Mouse (Mus musculus): ENCODE data around the gene Ppara.

DNA sequence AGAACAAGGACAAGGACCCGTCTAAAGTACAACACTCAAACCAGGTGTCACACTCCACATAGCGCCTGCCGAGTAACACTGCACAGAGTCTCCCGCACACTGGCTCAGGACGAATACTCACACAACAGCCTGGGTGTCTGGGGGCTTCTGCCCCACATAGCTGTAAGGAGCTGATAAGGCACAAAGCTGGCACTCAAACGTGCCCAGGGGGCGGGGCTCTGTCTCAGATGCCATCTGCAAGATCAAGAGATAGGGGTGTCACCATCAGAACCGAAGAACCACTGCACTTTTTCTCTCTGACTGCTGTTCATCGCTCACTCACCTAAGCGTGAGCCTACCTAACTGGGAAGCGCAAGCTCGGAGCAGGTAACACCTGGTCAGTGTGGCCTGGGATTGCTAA is 74.3 kb downstream of the Ppara start:
- TF ChIP-seq GATA1 (IDR thresholded peaks at IDR 0.05; ENCODE audit: borderline replicate concordance, low read length) (no peak), FLI1 (IDR thresholded peaks at IDR 0.05; ENCODE audit: low read length) (no peak)

Measured in megakaryocyte, embryonic 14.5 days (primary cell).